Mouse (Mus musculus) granulocyte monocyte progenitor cell, adult 5-6 weeks (primary cell): ENCODE results near the gene Exoc2. TPM values are rescaled to one million over a fixed set of nuclear protein-coding genes. Genes with fewer than 3 reads are reported as not detected.

Experiments used
- ATAC-seq: replicated peaks from 2 replicates; pipeline ENCODE4 v1.8.0; 2016; ENCODE audit warnings: mild to moderate bottlenecking, moderate TSS enrichment, inconsistent platforms; ENCODE audit not compliant: poor library complexity, severe bottlenecking
- total RNA-seq, 2 experiments: library from RNA; stranded (forward) in 1 of 2; stranded (reverse) in 1 of 2; fragments of 200-712, 200-1000 nt in 1 of 2; fragments of >200 nt in 1 of 2; fragmentation: Nextera tagmentation in 1 of 2; gene quantifications; 2 replicates each; pipeline ENCODE4 v1.2.3; 2014 to 2017

The Exoc2 gene
- total RNA-seq, 2 experiments from 2014 or later = 35.2 to 44.1 TPM

DNA sequence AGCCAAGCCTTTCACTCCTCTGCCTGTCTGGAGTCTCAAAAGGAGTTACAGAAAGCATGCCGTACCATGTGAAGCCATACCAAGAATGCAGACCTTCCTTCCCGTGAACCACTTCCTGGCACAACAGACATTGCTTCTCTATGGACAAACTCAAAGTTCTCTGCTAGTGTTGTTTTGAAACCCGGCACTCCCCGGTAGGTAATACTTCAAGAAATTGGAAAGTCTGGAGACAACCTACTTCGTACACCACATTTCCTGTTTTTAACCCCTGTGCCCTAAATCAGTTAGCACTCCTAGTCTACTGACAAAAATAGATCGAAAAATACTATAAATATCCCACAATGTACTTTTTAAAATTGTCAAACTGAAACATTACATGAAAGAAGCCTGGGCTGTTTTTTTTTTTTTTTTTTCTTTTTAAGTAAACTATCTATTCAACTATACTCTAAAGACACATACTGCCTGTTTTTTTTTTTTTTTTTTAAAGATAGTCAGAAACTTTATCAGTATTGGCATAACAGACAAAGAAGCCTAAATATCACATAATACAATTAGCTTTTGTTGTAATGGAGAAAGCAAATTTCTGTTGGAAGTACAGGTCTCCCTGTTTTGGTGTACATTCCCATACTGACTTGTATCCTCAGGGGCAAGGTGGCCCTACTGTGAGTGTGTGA is 140.3 kb downstream of the Exoc2 start:
- ATAC-seq = peak; percentile 61

DNA sequence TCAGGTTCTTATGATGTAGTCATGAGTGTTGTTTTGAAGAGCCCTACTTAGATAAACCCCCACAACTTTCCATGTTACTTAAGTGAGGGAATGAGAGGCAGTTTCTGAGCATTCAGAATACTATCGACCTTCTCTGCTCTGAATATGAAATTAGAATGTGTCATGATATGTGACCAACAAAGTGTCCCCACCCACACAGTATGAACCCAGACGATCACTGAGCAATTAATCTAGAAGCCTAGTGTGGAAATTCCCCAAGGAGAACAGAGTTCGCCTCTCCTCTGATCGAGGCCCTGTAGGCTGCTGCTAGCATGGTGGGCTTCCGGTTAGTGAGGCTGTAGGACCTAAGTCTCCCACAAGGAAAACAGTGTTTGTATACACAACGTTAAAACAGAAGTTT is 142.5 kb downstream of the Exoc2 start:
- no peak for ATAC-seq

DNA sequence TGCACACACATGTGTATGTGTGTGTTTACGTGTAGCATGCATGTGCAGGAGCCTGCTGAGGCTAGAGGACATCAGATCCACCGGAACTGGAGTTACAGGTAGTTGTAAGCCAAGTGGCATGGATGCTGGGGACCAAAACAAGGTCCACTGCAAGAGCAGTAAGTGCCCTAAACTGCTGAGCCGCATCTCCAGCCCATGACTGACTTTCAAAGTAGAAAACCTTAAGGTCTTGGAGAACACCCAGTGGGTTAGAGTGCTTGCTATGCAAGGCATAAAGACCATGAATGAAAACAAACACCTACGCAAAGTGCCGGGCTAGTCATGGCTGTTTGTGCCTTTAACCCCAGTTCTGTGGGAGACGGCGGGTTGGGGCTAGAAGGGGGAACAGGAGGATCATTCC is 147.4 kb downstream of the Exoc2 start:
- ATAC-seq = no peak

DNA sequence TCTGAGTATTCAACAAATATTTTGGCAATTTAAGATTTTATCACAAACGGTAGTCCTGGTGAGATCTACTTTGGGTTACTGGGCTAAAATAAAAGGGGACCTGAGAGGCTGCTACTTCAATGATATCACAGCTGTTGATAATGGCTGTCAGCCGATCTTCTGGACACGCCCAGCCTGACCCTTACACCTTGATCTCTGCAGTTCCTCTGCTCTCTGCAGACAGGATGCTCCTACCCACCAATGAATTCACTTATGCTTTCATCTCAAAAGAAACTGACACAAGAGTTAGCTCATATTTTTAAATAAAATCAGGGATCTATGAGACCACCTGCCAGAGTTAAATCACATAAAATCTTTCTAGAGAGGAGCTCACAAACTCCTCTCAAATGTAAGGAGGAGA is 149.0 kb downstream of the Exoc2 start:
- no peak for ATAC-seq

DNA sequence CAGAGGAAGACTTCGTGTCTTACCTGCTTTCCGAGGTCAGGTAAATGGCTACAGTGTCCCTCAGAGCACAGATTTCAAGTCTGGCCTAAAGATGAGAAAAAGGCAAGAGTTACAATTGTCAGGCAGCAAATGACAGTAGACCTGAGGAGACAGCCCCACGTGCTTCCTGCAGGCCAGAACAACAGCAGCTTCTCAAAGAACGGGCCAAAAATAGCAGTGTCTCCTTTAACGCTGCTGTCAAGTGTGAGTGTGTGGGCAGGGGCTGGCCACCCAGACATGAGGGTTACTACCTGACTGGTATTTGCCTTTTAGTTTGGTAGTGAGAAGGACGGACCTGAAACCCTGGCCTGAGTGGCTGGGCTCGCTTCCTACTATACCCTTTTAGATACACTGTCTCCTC is 153.3 kb downstream of the Exoc2 start:
- no peak for ATAC-seq

DNA sequence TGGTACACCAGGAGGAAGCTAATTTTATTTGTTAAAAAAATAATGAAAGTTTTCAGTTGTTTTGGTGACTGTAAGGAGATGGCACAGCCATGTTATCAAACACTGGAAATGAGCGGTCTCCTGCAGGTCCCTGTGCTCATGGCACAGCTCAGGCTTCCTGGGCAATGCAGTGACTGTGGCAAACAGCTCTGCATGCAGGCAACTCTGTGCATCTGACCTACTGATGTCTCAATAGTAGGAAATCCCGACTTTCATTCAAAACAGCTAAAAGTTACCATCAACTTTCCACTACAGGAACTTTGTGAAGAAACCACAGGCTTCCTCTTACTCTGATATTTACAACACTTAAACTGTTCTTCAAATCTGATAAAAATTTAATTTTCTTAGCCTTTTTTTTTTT is 154.0 kb downstream of the Exoc2 start:
- ATAC-seq = peak; percentile 96

DNA sequence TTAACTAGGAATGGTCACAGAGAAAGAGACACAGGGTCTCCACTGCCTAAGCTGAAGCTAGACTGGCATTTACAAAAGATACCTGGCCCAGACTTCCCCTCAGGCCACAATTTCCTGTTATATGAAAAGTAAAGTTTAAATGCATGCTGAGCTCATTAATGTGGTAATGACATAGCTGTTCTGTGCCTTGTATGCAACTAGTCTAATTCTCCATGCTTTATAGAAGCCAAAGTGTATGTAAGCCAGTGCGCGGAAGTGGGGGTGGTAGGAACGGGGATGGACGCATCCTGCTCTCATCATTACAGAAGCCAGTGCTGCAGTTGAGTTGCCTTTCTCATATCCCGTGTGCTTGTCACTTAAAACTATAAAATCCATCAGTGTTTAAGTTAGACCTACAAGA is 156.5 kb downstream of the Exoc2 start:
- no peak for ATAC-seq

DNA sequence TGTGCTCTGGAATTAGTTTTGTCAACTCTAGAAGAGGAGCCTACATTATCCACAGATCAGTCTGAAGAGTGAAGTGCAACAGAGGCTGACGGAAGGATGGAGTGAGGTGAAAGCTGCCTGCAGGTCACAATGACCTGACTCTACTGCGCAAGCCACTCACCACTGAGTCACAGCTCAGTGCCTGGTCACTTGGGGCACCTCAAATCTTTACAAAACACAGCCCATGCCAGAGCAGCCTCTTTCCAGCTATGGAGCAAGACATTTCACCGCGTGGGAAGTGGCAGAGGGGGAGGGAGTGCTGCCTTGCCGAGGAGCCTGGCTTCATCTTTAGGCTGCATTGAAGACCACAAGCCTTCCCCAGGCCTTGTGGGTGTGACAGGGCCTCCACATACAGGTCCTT is 159.6 kb downstream of the Exoc2 start:
- peak; percentile 61 for ATAC-seq

DNA sequence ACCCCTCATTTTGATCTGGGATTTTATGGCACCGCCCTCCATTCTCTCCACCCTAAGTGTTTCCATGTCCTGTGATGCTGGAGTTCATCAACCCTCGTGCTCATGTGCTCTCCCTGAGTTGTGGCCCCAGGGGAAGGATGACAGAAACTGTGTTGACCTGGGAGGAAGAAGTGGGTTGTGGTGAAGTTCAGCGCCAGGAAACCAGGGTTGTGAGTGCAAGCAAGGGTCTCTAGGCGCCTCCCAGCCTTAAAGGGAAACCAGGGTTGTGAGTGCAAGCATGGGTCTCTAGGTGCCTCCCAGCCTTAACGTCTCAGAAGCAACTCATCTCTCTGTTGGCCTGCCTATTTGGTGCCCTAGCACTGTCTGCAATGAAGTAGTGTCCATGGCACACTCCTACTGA is 160.4 kb downstream of the Exoc2 start:
- ATAC-seq = peak; percentile 26; the same call in 1 of the 2 replicates

DNA sequence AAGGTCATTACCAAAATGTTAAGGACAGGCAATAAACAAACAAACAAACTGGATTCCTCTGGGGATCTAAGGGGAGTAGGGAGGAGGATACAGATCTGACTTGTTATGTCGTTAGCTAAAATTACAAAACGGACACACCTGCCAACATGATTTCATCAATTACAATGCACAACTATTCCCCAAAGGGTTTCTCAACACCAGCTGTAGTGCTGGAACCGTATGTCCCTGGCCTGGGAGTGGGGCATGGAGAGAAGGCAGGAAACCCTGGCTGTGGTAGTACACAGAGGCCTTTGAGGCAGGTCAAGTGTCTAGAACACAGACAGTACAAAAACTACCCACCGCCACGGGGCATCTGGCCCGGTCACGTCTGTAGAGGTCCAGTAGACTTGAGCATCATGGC is 164.7 kb downstream of the Exoc2 start:
- no peak for ATAC-seq

DNA sequence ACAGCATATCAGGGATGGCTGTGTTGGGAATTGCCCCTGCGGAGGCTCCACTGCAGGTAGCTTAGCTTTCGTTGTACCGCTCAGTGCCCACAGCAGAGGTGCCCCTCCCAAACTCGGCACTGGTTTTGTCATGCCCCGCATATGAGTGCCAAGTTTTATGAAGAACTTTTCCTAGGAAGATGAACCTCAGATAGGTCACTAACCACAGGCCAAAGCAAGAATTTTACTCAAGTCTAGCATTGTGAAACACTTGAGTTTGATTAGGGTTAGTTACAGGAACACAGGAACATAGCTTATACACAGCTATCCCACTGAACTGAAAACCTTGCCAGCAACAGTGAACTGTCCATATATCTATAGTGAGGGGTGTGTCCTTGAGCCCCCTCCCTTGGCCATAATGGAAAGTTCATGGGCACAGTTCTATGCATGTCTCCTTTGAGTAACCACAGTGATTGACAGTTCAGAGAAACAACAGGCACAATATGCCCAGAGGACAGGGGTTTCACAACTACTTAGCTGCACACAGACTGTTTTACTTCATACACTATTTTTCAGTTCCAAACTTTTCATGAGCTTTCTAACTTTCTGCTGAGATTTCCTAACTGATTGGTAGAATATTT is 171.4 kb downstream of the Exoc2 start:
- peak; percentile 58 for ATAC-seq

DNA sequence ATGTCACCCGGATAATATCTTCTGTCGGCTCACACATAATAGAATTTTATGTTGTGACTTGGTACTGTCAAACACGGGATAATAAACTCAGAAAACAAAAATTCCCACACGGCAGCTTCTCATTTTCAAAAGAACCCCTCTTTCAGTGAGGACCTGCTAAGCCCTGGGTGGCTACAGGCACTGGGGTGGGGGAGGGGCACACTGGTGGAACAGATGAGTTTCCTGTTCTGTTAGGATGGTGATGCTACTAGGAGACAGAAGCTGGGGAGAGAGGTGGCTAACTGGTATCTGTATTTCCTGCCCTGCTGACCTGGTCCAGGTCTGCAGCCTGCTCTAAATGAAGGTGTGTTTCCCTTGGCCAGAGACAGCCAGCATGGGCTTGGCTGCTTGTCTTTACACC is 172.0 kb downstream of the Exoc2 start:
- no peak for ATAC-seq

DNA sequence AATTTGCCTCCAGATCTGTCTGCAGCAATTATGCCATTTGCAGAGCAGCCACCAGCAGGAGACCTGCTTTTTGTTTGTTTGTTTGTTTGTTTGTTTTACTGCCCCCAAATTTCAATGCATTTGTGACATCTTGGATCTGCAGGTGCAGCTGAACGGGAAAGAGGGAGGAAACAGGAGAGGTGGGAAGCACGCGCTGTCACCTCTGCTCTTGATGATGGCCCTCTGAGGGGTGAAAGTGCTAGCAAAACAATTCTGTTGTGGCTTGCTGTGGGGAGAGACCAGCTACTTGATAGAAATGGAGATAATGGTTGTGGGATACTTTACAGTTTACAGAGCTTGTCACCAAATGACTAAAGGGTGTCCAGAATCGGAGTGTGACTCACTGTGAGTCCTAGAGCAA is 177.9 kb downstream of the Exoc2 start:
- no peak for ATAC-seq

DNA sequence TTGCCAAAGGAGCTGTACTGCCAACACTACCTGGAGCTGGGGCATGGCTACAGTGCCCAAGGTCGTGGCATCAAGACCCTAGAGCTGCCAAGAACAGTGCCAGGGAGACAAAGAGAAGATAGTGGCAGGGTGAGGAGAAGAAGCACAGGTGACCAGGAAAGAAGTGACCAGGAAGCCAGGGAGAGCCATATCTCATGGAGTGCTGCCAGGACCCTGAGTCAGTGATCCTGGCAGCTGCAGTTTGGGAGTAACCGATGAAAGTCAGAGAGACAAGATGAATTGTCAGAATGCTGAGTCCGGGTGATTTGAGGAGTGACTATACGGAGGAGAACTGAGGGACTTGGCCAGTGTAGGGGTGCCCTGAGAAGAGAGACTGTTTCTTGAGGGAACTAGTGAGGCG is 180.3 kb downstream of the Exoc2 start:
- ATAC-seq = no peak

DNA sequence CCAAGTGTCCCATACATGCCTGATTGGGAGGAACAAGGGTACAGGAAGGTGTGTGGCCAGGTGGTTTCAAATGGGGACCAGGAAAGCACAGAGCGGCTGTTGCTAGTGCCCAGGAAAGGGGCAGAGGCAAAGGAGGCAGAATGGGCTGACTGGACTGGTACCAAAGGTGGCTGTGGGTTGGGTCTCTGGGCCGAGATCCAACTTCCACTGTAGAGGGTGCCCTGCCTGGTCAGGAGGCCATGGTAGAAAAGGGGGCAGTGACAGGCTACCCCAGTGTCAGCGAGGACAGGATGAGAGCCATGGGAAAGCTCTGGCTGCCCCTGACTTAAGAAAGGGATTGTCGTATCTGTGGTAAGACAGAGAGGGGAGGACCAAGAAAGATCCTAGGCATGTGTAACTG is 180.7 kb downstream of the Exoc2 start:
- 0 out of 2 replicates have a peak, but pooled peaks have one; percentile 13 for ATAC-seq

DNA sequence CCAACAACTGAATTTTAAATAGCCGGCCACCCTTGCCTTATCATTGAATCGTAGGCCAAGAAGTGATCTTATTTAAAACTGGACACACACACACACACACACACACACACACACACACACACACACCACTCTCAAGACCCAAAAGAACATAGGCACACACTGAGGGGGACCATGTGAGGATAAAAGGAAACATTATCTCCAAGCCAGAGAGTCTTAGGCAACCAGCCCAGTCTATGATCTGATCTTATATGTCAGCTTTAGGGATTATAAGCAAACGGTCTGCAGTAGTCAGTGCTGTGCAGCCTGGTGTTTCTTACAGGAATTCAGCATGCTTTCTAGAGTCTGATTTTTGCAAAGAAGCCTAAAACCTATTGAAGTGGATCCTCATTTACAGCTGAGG is 181.2 kb downstream of the Exoc2 start:
- ATAC-seq = no peak

DNA sequence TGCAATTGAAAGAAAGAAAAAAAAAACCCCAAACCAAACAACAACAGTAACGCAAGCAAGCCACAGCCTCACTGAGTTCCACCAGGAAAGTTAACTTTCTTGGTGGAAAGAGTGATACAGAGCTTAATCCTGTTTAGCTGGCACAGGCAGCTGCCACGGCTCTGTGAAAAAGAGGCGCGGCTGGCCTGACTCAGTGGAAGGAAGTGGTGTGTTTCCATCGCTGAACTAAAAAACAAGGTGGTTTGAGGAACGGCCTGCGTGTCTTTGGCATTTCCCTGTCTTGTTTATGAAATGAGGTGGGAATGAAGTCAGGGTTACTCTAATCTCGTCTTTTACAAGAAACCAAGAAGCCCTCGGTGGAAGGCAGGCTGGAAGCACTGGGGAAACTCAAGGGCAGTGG is 181.6 kb downstream of the Exoc2 start:
- ATAC-seq = 0 out of 2 replicates have a peak, but pooled peaks have one; percentile 22

DNA sequence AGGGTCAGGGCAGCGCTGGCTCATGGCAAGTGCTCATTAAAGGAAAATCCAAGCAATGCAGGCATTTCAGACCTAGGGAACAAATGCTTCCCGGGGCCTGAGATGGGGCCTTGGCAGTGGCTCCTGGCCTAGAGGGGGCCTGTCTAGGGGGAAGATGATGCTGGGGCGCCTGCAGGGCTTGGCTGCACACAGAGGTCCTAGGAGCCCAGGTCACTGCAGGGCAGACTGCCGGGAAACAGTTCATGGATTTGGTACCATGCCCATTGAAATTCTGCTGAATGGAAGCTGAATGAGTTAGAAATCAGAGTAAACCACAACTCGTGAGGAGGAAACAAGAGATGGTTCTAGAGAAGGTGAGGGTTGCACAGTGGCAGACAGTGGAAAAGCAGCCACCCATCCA is 183.9 kb downstream of the Exoc2 start:
- ATAC-seq = no peak

DNA sequence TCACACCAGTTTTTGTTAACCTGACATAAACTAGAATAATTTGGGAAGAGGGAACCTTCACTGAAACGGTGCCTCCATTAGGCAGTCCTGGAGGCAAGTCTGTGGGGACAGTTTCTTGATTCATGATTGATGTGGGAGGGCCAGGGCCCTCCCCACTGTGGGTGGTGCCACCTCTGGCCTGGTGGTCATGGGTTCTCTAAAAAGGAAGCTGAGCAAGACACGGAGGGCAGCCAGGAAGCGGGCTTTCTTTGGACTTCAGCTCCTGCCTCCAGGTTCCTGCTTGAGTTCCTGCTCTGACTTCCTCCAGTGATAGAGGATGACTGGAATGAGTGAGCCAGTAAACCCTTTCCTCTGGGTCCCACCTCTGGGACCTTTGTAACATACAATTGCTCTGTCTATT is 185.5 kb downstream of the Exoc2 start:
- no peak for ATAC-seq

DNA sequence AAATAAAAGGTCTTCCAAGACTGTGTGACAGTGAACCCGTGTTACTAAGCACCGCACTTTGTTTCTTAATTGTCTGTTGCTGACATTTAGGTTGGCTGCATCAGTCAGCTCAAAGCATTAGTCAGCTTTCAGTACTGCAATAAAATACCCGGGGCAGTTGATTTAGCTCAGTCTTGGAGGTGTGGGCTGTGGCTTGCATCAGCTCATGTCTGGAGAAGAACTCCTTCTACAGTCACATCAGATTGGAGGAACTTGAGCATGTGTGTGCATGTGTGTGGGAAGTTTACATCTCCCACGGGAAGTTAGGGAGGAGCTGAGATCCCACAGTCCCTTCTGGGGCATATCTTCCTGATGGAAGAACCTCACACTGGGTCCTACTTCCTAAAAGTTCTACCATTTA is 185.9 kb downstream of the Exoc2 start:
- no peak for ATAC-seq

DNA sequence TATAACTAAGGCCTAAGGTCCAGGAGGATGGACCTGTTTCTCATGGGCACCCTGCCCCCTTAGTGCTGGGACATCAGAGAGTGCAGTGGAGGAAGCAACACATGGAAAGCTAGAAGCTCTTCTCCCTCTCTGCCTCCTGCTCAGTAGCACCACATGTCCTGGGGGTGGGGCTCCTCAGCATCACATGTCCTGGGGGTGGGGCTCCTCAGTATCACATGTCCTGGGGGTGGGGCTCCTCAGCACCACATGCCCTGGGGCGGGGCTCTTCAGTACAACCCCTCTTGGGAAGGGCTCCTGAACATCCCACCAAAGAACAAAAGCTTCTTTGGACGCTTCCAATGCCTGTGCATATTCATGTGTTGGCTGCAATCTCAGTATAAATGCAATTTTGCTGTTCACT is 186.3 kb downstream of the Exoc2 start:
- ATAC-seq = no peak

DNA sequence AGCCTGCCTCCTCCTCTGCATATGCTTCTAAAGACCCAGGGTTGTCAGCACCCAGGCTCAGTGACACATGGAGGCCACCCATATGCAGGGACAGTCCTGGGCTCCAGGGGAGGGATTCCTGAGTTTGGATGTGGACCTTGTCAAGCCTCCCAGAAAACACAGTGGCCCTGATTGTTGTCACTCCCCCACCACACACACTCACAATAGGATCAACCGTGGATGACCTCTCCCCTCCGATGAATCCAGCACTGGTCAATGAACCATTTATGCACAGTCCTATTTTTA is 186.9 kb downstream of the Exoc2 start:
- ATAC-seq = no peak
